Mouse (Mus musculus): ENCODE results near the gene Sgip1.

Gene Sgip1

DNA sequence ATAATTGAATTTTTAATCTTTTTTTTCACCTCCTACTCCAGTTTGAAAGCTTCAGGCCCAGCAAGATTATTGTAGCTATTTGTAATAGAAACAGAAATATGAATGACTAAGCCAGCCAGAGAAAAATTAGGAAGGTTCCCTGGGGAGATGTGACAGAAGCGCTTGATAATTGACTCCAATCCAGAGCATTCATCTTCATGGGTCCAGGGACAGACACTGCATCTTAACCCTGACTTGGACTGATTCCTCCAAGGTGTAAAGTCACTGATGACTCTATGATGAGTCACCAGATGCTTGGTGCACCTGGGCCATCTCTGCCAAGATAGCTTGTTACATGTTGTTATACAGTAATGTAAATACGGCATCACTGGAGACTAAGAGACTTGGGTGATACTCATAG is 92.6 kb downstream of the Sgip1 start:
- ATAC-seq (ENCODE audit: insufficient number of reproducible peaks, low FRiP score, low TSS enrichment) = peak; percentile 54; the same call in 1 of the 2 replicates

DNA sequence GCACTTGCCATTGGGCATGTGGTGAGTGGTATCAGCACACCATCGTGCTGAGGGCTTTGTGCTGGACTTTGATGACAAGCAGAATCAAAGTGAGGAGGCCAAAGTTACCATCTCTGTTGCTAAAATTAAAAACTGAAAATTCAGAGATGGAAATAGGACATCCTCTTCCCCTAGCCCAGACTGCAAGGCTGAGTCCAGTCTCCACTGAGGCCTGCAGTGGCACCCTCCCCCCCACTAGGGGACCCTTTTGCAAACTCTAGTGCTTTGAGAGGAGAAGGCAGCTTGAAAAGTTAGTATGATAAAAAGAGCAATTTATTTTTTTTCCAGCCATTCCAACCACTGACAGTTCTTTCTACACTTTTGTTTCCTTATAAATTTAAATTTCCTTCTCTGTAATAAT is 93.6 kb downstream of the Sgip1 start:
- ATAC-seq (ENCODE audit: insufficient number of reproducible peaks, low FRiP score, low TSS enrichment) = no peak

DNA sequence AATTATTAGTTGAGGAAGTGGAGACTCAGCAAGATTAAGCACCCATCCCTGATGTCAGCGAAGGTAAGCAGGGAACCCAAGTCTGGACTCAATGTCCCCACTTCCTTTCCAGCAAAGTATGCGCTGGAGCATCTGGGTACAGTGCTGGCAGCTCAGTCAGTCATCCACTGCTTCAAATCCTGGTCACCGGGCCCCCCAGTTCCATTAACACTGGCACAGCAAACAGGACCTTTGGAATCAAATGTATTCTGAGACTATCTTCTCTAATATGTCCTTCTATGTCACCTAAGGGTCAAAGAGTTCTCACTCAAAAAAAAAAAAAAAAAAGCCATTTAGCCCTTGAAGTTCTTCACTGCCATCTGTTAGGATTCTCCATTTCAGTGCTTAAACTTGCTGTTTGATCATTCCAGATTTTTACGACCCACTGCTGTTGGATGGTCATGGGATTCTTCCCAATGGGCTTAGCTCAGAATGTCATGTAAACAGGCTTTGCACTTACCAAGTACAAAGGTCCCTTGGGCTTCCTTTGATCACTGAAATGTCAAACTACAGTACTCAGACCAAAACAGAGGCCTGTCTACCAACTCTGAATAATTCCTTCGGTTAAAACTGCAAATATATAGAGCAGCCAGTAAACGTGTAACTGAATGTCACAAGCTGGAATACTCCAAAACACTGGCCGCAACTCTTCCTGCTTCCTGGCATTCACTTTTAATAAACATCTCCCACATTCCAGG is 99.1 kb downstream of the Sgip1 start:
- ATAC-seq (ENCODE audit: insufficient number of reproducible peaks, low FRiP score, low TSS enrichment) = no peak

DNA sequence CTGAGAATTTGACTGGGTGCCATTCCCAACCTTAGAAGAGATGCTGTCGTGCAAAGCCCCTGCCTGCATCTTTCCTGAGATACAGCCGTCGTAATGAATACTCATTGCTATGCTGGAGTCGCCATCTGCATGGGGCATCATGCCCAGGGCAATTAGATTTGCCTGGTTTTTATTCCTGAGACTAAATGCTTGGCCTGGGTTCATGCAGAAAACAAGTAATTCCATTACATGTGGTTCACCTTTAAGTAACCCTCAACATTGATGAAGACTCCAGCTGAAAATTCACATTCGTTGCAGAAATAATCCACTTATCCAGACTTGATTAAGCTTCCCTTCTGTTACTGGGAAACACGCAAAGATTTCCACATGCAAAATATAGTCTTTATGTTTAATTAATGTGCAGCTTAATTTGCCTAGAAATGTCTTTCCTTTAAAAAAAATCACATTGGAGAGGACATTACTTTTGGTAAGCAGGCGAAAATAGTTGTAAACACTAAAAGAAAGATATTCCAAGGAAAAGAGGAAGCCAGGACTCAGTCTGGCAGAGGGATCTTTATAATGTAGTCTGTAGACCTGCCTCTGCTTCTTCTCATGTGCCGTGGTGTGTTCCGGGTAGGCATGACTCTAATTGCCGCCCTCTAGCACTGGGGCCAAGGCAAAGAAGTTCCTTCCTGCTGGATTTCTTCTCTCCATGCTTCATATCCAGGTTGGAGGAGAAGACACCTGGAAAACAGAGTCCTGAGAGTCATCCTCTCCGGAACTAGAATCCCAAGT is 100.0 kb downstream of the Sgip1 start:
- no peak for ATAC-seq (ENCODE audit: insufficient number of reproducible peaks, low FRiP score, low TSS enrichment)

DNA sequence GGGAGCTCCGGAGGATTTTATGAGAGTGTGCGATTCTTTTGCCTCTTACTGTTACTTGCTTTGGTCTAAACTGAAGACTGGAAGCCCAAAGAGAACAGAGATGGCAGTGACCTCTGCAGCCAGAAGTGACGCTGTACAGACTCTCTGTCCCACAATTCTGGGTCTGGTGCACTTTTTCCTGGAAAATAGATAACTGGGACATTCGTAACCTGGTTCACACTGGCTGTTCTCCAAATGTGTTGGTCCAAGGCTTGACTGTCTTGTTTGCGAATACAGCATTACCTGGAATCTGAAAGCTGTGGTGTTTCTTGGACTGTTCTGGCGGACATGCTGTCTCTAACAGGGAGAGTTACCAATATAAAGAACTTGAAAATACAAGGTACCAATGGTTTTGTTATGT is 109.4 kb downstream of the Sgip1 start:
- ATAC-seq (ENCODE audit: insufficient number of reproducible peaks, low FRiP score, low TSS enrichment) = no peak

DNA sequence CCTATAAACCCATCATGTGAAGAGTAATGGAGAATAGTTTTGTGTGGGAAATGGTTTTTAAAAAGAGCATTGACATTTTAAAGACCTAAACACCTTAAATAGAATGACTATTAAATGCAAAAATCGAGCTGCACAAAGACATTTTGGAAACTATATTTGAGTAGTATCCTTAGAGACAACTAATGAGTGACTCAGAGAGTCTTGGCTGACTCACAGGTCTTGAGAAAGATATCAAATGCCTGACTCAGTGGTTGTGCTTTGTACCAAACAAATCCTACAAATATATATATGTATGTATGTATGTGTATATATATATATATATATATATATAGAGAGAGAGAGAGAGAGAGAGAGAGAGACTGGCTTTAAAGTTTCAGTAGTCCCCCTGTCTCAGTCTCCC is 110.1 kb downstream of the Sgip1 start:
- no peak for ATAC-seq (ENCODE audit: insufficient number of reproducible peaks, low FRiP score, low TSS enrichment)

DNA sequence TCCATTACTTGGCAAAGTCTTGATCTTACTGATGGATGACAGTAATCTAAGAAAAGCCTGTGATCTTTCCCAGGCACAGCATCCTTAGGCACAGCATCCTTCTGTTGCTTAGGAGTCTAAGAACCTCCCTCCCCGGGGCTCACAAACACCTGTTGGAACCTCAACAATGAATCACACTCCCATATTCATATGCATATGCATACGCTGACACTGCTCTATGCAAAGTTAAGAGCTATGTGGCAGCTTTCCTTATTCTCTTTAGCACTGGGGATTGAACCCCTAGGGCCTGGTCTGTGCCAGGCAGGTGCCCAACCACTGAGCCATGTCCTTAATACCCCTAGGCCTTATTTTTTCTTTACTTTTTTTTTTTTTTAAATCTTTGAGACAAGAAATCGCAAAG is 111.2 kb downstream of the Sgip1 start:
- ATAC-seq (ENCODE audit: insufficient number of reproducible peaks, low FRiP score, low TSS enrichment) = no peak

DNA sequence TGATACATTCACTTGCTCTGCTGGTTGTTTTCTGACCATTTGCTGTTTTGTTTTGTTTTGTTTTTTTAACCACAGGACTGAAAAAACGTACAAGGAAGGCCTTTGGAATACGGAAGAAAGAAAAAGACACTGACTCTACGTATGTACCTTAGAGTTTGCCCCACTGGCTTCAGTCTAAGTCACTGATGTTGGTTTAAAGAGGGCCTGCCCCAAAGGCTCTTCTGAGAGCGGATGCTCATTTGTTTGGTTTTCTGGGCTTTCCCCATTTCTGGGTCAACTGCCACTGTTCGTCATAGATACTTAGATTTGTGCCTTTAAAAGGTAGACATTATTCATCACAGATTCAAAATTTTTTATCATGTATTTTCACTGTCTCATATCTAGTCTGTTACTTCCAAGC is 111.7 kb downstream of the Sgip1 start:
- ATAC-seq (ENCODE audit: insufficient number of reproducible peaks, low FRiP score, low TSS enrichment) = no peak

DNA sequence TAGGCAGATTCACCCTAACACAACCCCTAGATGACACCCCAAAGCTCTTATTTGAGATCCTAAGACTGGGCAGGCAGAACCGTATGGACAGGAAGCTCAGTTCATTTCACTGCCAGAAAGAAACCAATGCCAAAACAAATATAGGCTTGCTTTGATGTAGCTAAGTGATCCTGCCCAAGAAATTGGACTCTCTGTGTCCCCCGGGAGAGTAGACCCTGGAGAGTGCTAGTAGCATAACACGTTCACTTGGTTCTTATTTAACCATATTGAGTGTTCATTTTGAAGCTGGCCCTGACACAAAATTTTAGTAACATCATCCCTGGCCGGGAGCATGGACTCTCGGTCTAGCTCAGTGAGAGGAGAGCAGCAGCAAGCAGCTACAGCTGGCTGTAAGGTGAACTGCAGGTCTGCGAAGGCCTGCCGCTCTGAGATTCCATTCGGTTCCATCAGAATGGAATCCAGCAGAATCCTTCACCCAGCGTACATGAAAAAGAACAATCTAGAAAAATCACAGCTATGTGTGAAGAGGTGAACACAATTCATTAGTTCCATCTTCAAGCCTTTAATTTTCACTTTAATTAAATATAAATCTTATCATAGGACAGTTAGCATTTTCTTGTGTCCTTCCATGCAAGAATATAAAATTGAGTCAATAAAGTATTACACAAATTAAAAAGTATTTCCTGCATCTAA is 112.4 kb downstream of the Sgip1 start:
- ATAC-seq (ENCODE audit: insufficient number of reproducible peaks, low FRiP score, low TSS enrichment) = peak; percentile 49

DNA sequence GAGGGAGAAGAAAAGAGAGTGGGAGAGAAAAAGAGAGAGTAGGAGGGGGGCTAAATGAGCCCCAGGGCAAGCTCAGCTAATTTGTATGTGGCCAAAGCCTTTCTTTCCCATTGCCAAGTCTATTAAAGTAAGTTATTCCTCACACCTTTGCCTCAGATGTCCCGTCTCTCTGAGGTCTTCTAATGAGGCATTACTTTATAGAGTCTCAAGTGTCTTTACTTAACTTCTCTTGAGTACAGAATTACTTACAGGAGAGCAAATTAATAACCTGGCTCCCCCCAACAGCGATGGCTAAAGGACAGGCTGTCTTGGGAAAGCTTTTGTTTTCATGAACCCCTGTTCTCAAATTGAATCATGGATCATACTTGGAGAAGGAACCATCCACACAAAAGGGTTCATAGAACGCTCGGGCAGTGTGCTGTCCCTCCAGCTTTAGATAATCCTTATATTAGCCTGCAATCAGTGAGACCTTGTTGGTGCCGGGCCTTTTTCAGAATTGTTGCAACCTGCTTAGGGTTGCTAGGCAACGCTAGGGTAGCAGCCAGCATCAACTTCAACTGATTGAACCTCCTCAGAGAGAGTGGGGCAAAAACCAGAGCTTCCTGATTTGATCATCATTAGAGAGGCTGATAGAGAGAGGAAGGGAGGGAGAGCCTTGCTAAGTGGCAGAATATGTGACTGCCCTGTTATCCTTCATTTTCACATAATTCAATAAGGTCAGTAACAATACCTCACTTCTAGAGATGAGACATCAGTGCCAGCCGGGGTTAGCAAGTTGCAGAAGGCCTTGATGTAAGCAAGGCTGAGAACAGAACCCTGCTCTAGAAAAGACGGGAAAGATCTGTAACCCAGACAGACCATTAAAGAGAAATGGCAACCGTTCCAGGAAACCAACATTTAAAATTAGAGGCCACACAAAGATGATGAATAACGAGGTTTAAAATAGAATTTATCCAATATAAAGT is 114.1 kb downstream of the Sgip1 start:
- ATAC-seq (ENCODE audit: insufficient number of reproducible peaks, low FRiP score, low TSS enrichment) = no peak

DNA sequence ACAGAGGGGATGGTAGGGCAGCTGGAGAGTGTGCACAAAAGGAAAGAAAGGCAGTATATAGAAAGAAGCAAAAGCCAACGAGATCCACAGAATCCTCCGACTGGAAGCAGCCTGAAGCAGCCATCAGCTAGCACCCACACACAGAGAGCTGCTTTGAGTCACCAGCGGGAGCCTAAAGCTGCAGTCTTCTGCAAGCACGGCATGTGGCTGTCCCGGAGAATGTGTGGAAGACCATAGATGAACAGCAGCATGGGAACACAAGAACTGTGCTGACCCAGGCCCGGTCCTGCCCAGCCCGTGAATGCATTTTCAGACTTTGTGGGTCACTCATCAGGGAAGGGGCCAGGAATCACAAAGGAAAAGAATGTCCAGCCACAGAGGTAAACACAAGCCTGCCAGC is 115.0 kb downstream of the Sgip1 start:
- no peak for ATAC-seq (ENCODE audit: insufficient number of reproducible peaks, low FRiP score, low TSS enrichment)

DNA sequence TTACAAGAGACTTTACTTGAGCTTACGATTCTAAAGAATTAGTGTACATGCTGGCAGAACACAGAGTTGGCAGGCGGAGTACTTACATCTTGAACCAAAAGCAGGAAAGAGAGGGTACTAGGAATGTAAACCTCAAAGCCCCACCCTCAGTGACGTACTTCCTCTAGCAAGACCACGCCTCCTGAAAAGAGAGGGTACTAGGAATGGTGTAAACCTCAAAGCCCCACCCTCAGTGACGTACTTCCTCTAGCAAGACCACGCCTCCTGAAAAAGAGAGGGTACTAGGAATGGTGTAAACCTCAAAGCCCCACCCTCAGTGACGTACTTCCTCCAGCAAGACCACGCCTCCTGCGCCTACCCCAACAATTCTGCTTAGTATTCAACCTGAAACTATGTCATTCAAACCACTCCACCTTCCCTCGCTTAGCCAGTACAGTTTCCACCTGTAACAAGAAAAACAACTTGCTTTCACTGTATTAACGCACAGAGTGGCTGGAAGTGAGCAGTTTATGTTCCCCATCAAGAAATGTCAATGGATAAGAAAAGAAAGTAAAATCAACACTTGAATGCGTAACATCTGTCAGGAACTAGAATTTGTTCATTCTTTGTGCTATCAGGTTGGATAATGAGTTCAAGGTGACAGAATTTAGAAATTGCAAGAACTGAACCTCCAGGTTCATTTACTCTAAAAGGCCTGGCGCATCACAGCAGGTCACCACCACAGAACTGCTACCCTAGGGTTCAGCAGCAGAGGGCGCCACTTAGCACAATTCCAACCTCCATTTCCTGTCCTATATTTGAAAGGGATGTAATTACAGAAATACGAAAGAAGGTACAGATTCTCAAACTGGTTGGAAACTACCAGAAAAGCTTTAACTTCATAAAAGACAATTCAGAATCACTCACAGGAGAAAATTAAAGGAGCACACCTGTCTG is 118.4 kb downstream of the Sgip1 start:
- no peak for ATAC-seq (ENCODE audit: insufficient number of reproducible peaks, low FRiP score, low TSS enrichment)

DNA sequence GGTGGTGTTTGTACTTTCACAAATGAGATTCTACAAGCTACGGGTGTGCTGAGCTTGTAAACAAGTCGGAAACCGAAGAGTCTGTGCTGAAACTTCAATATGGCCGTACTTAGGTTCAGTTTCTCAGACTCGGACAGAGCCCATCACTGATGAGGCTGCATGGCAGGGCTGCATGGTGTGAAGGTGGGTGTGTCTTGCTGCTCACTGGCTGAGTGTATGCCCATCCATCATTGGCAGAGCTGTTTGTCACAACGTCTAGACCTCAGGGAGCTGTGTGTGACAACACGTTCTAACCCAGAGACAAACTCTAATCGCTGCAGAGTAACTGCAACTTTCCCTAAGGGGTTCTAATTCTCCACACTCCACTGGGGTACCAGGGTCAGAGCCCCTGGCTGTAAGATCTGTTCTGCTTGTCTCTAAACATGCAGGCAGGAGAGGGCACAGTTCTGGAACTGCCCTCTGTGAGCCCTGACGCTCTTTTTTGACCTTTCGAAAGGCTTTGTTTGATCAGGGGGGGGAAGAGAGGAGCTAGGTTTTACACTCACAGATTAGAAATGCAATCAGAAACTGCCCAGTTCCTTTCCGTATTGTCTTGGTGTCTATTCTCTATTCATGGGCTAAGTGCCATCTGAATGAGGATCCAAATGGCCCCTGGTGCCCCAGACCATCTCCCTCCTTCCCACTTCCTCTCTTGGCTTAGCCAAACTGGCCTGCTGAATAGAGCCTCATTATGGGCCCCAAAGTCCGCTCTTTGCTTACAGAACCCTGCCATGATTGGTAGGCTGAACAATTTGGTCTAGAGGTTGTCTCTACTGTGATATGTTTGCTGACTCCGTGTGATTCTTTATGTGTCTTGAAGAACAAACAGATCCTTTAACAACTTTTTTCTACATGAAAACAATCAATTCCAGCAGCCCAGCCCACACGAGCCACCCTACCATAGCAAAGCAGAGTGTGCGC is 121.9 kb downstream of the Sgip1 start:
- ATAC-seq (ENCODE audit: insufficient number of reproducible peaks, low FRiP score, low TSS enrichment) = no peak

DNA sequence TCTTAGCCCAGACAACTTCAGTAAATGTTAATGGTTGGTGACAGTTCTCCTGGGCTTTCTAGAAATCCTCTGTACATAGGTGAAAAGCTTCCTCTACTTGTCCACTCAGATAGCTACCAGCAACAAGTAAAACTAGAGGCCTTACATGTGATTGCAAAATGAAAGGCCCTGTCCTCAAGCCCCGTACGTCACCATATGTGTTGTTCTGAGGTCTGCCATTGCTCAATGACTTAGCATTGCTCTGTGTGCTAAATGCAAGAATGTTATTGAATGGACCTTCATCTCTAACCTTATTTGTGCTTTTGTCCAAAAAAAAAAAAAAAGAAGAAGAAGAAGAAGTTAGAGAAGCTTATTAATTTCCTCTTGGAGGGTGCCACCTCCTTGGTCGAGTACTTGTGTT is 125.4 kb downstream of the Sgip1 start:
- ATAC-seq (ENCODE audit: insufficient number of reproducible peaks, low FRiP score, low TSS enrichment) = no peak

DNA sequence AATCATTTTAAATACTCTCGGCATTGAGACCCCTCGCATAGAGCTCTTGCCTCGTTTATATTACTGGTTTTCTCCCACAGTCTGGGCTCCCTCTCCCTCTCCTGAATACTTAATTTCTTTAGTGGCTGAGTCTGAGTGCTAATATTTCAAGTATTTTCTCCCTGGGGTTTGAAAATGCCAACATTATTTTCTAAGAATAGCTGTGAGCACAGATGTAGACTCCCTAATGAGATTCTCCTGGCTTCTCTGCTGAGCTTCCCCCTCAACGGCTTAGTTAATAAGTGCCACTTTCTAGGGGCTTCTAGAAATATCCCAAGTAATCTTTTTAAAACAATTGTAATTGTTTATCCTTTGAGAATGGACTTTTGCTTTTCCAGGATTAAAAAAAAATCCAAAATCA is 130.2 kb downstream of the Sgip1 start:
- no peak for ATAC-seq (ENCODE audit: insufficient number of reproducible peaks, low FRiP score, low TSS enrichment)

DNA sequence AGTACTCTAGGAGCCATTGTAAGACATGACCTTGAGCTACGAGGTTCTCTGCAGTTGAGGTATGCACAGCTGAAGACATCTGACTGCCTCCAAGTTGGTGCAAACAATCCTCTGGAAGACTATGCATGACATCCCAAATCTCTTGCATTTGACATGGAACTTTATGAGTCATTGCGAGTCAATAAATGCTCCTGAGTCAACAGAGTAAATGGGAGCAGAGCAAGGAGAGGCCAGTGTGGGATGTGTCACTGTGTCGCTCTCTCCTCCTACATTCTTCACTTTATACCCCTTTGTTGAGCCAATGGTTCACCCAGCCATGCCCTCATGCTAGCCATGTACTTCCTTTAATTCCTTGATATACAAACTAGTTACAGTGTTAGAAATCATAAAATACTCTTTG is 142.0 kb downstream of the Sgip1 start:
- ATAC-seq (ENCODE audit: insufficient number of reproducible peaks, low FRiP score, low TSS enrichment) = no peak

DNA sequence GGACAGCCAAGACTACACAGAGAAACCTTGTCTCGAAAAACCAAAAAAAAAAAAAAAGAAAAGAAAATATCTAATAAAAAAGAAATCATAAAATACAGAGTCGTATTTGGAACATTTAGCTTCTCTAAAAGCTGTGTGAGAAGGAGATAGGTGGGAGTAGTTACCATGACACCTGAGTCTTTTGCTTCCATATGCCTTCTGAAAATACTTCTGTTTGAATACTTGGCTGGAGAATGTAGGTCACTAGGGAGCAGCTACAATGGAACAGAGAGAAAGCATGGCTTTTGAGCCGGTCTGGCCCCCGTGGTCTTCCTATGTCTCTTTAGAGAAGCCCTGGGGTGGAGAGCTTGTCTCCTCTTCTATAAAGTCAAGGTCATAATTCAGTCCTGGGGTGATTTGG is 143.1 kb downstream of the Sgip1 start:
- ATAC-seq (ENCODE audit: insufficient number of reproducible peaks, low FRiP score, low TSS enrichment) = no peak

DNA sequence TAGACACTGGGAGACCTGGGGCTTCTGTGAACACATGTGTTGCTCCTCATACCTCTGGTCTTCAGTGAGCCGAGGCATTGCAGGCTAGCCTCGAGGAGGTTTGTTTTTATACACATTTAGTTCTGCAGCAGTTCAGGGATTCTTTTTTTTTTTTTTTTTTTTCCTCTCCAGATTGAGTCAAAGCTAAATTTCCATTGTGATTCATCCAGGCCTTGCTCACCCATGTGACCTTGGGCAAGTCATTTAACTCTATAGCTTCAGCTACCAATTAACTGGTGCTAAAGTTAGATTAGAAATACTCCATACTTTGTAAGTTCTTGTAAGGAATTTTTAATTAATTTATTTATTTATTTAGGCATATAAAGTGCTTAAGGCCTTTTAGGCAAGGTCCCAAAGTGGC is 145.4 kb downstream of the Sgip1 start:
- no peak for ATAC-seq (ENCODE audit: insufficient number of reproducible peaks, low FRiP score, low TSS enrichment)

Data from cerebellum, adult (tissue).